Mouse (Mus musculus) embryonic fibroblast, embryonic 13.5 days (primary cell): ENCODE measurements around the gene Masp1.

ENCODE experiments used
- CTCF ChIP-seq: IDR thresholded peaks from 2 replicates; pipeline ENCODE4 v1.5.1; 2011; ENCODE audit warnings: mild to moderate bottlenecking, control low read depth, low read length, moderate library complexity, borderline replicate concordance; ENCODE audit not compliant: insufficient read depth
- POLR2A ChIP-seq: IDR thresholded peaks from 2 replicates; pipeline ENCODE4 v1.6.1; 2011; ENCODE audit warnings: low read depth, mild to moderate bottlenecking, control low read depth, low read length, moderate library complexity

- TF ChIP-seq CTCF (no peak), POLR2A (no peak)
Measured at GRCm38 (mm10) chr16:23482218-23482617, 38.4 kb downstream of the Masp1 start.
